ENCODE assay signal across 9 mouse cellular contexts in genomic region chr5:75880088-75880684, GRCm38 (mm10).
DNase-seq lines count a peak whose midpoint lies in the region; ATAC-seq and TF ChIP-seq lines count a peak whose summit lies in the region.
"Had no signal": no experiment of that assay in that cellular context is flagged by ENCODE, and none has a peak within 500 bp of the region (broad histone marks: within the 10 kb centered on the region; RNA-seq: fewer than 3 reads in every experiment).

No protein-coding gene starts in this region.

- no peaks in the 10 kb centered on the region for H3K9me3 ChIP-seq in intestine, postnatal 0 days (ENCODE audit: control insufficient read depth)
- H3K9me3 ChIP-seq in intestine, embryonic 16.5 days (ENCODE audit: control insufficient read depth, low read length), result no peaks in the 10 kb centered on the region
- no peaks in the 10 kb centered on the region for H3K9me3 ChIP-seq in midbrain, postnatal 0 days (ENCODE audit: low read length)
- H3K9me3 ChIP-seq in midbrain, embryonic 10.5 days (replicated peaks), result 0 out of 2 replicates have a peak, but pooled peaks cover 5% of the 10 kb centered on the region
- no peaks in the 10 kb centered on the region for H3K9me3 ChIP-seq in stomach, postnatal 0 days (ENCODE audit: control insufficient read depth, low read length)

- H3K27ac ChIP-seq in intestine, postnatal 0 days (ENCODE audit: low read depth, low read length), result no peak overlapping the region
- no peak overlapping the region for H3K27ac ChIP-seq in intestine, embryonic 16.5 days (ENCODE audit: low read length)
- H3K27ac ChIP-seq in midbrain, postnatal 0 days (ENCODE audit: low read depth, low read length), result no peak overlapping the region
- H3K27ac ChIP-seq in midbrain, embryonic 10.5 days (replicated peaks), result no peak overlapping the region
- no peak overlapping the region for H3K27ac ChIP-seq in stomach, postnatal 0 days (replicated peaks)
- H3K27ac ChIP-seq: limb, embryonic 13.5 days had no signal

- peak; percentile 45 for TF ChIP-seq CTCF in intestine, postnatal 0 days (IDR thresholded peaks at IDR 0.05; ENCODE audit: low read depth)
- TF ChIP-seq CTCF in midbrain, postnatal 0 days (IDR thresholded peaks at IDR 0.05), result peak; percentile 22; the same call in 1 of the 2 replicates
- TF ChIP-seq CTCF in stomach, postnatal 0 days (IDR thresholded peaks at IDR 0.05; ENCODE audit: low read depth), result peak; percentile 37; the same call in 1 of the 2 replicates

- H3K4me1 ChIP-seq in intestine, postnatal 0 days (replicated peaks; ENCODE audit: control insufficient read depth, insufficient read depth, low read length), result no peaks in the 10 kb centered on the region
- H3K4me1 ChIP-seq in intestine, embryonic 16.5 days (ENCODE audit: control insufficient read depth, insufficient read depth, low read length), result no peaks in the 10 kb centered on the region
- no peaks in the 10 kb centered on the region for H3K4me1 ChIP-seq in midbrain, postnatal 0 days (ENCODE audit: insufficient read depth, low read length)
- peaks cover 4% of the 10 kb centered on the region; the same call in 1 of the 2 replicates for H3K4me1 ChIP-seq in midbrain, embryonic 10.5 days
- no peaks in the 10 kb centered on the region for H3K4me1 ChIP-seq in stomach, postnatal 0 days (replicated peaks; ENCODE audit: control insufficient read depth, insufficient read depth)

- no peak for DNase-seq in midbrain, postnatal 0 days (ENCODE audit: low spot score)
- no peak for DNase-seq in midbrain, embryonic 10.5 days (ENCODE audit: low spot score)
- peak; percentile 53 for DNase-seq in embryo, embryonic 11 days
- no peak for DNase-seq in stomach, postnatal 0 days (ENCODE audit: low spot score)
- no peak for DNase-seq in gastrocnemius, postnatal 4 days (ENCODE audit: low spot score in 2 of 2)

- no peak overlapping the region for H3K4me2 ChIP-seq in intestine, postnatal 0 days (replicated peaks; ENCODE audit: low read depth)
- no peak overlapping the region for H3K4me2 ChIP-seq in intestine, embryonic 16.5 days (ENCODE audit: low read depth, low read length)
- H3K4me2 ChIP-seq in midbrain, postnatal 0 days (ENCODE audit: low read depth, low read length, poor library complexity, severe bottlenecking), result no peak overlapping the region
- H3K4me2 ChIP-seq in stomach, postnatal 0 days (replicated peaks; ENCODE audit: low read depth), result no peak overlapping the region
- H3K4me2 ChIP-seq: limb, embryonic 13.5 days had no signal

- ATAC-seq in intestine, postnatal 0 days, result no peak
- no peak for ATAC-seq in intestine, embryonic 16.5 days
- ATAC-seq in midbrain, postnatal 0 days (ENCODE audit: low FRiP score), result no peak
- ATAC-seq in stomach, postnatal 0 days (ENCODE audit: low FRiP score, low TSS enrichment), result no peak
- ATAC-seq: inflammation-experienced regulatory T-cells, adult 6 months had no signal

- 56% methylated on average over 10 of the region's 10 CpGs for WGBS in intestine, postnatal 0 days
- WGBS in intestine, embryonic 16.5 days, result 57% methylated on average over 10 of the region's 10 CpGs
- 79% methylated on average over 10 of the region's 10 CpGs for WGBS in midbrain, postnatal 0 days
- 74% methylated on average over 10 of the region's 10 CpGs for WGBS in midbrain, embryonic 10.5 days
- WGBS in stomach, postnatal 0 days, result 53% methylated on average over 10 of the region's 10 CpGs

- no peak for TF ChIP-seq EP300 in stomach, postnatal 0 days (optimal IDR thresholded peaks at IDR 0.05)

- no peaks in the 10 kb centered on the region for H3K36me3 ChIP-seq in intestine, postnatal 0 days (ENCODE audit: control insufficient read depth, insufficient read depth)
- H3K36me3 ChIP-seq in intestine, embryonic 16.5 days (ENCODE audit: control insufficient read depth, insufficient read depth, low read length), result no peaks in the 10 kb centered on the region
- no peaks in the 10 kb centered on the region for H3K36me3 ChIP-seq in midbrain, postnatal 0 days (ENCODE audit: insufficient read depth, low read length)
- no peaks in the 10 kb centered on the region for H3K36me3 ChIP-seq in midbrain, embryonic 10.5 days
- no peaks in the 10 kb centered on the region for H3K36me3 ChIP-seq in stomach, postnatal 0 days (ENCODE audit: control insufficient read depth, insufficient read depth, low read length)
- H3K36me3 ChIP-seq: limb, embryonic 13.5 days had no signal

- H3K27me3 ChIP-seq in intestine, postnatal 0 days (replicated peaks; ENCODE audit: control insufficient read depth, insufficient read depth, low read length), result no peaks in the 10 kb centered on the region
- H3K27me3 ChIP-seq in intestine, embryonic 16.5 days (replicated peaks; ENCODE audit: control insufficient read depth, insufficient read depth, low read length), result no peaks in the 10 kb centered on the region
- H3K27me3 ChIP-seq in midbrain, postnatal 0 days (ENCODE audit: insufficient read depth, low read length), result no peaks in the 10 kb centered on the region
- no peaks in the 10 kb centered on the region for H3K27me3 ChIP-seq in midbrain, embryonic 10.5 days (ENCODE audit: low read depth, poor library complexity, severe bottlenecking)
- H3K27me3 ChIP-seq in stomach, postnatal 0 days (ENCODE audit: control insufficient read depth, insufficient read depth, low read length), result no peaks in the 10 kb centered on the region
- H3K27me3 ChIP-seq: limb, embryonic 13.5 days had no signal

- H3K4me3 ChIP-seq in intestine, postnatal 0 days (ENCODE audit: low read depth, low read length), result no peak overlapping the region
- no peak overlapping the region for H3K4me3 ChIP-seq in intestine, embryonic 16.5 days (ENCODE audit: low read length)
- H3K4me3 ChIP-seq in midbrain, postnatal 0 days (ENCODE audit: low read depth, low read length), result no peak overlapping the region
- no peak overlapping the region for H3K4me3 ChIP-seq in midbrain, embryonic 10.5 days
- H3K4me3 ChIP-seq in stomach, postnatal 0 days (ENCODE audit: low read depth, low read length), result no peak overlapping the region
- H3K4me3 ChIP-seq: limb, embryonic 13.5 days had no signal

- H3K9ac ChIP-seq in intestine, postnatal 0 days (ENCODE audit: low read depth, low read length), result no peak overlapping the region
- no peak overlapping the region for H3K9ac ChIP-seq in intestine, embryonic 16.5 days (ENCODE audit: low read depth, low read length)
- H3K9ac ChIP-seq in midbrain, postnatal 0 days (replicated peaks; ENCODE audit: low read length, poor library complexity, severe bottlenecking), result no peak overlapping the region
- H3K9ac ChIP-seq in stomach, postnatal 0 days (ENCODE audit: low read length), result no peak overlapping the region
- H3K9ac ChIP-seq: limb, embryonic 13.5 days had no signal
